Mouse (Mus musculus): ENCODE data around the gene Slc9a8. TPM values are rescaled to one million over a fixed set of nuclear protein-coding genes. Genes with fewer than 3 reads are reported as not detected.

The Slc9a8 gene
- total RNA-seq, 2 experiments from 2014 or later: 24.5 to 24.6 TPM

Other genes with a start within 250 kb of the Slc9a8 start
- 10 to 100 TPM; 21.2 to 23.8 TPM for gene Kcnb1, start 231.6 kb upstream of the Slc9a8 start, total RNA-seq (2021)
- 10 to 100 TPM in 1 of 2 experiments, 1 to 10 TPM in 1; 8.0 to 11.1 TPM for gene Ptgis, start 181.1 kb upstream of the Slc9a8 start, total RNA-seq (2021)
- gene B4galt5, start 72.5 kb upstream of the Slc9a8 start, total RNA-seq (2021): 10 to 100 TPM; 15.0 to 17.6 TPM
- 10 to 100 TPM; 15.3 to 15.6 TPM for gene Rnf114, start 70.9 kb downstream of the Slc9a8 start, total RNA-seq (2021)
- 10 to 100 TPM; 11.6 to 15.7 TPM for gene Spata2, start 71.2 kb downstream of the Slc9a8 start, total RNA-seq (2021)
- 1 to 10 TPM; 3.2 to 3.5 TPM for gene Snai1, start 116.5 kb downstream of the Slc9a8 start, total RNA-seq (2021)
- 100 to 1,000 TPM; 158 to 180 TPM for gene Ube2v1, start 210.4 kb downstream of the Slc9a8 start, total RNA-seq (2021)
- 10 to 100 TPM; 10.3 to 12.3 TPM for gene Gm20431, start 239.8 kb downstream of the Slc9a8 start, total RNA-seq (2021)